Mouse (Mus musculus): Measurements from ENCODE around the gene Arpc5l.
"Not testable (repeated sequence)": the region's sequence is repeated elsewhere in the genome, so short reads cannot be mapped to it uniquely, and the experiment has no call there.

GRCm38 (mm10) chr2:39010144-39010543, 5.0 kb downstream of the Arpc5l start:
- not testable (repeated sequence) for TF ChIP-seq CTCF (conservative IDR thresholded peaks at IDR 0.05; ENCODE audit: low read length); NANOG (IDR thresholded peaks at IDR 0.05; ENCODE audit: borderline replicate concordance, low read length); POU5F1 (IDR thresholded peaks at IDR 0.05; ENCODE audit: borderline replicate concordance, low read length)

All from E14TG2a.4 (cell line).